Mouse (Mus musculus) thymus, adult 2 months (tissue): ENCODE results near the gene E030018B13Rik. TPM values are rescaled to one million over a fixed set of nuclear protein-coding genes. Genes with fewer than 3 reads are reported as not detected.

ENCODE experiments used
- DNase-seq: peaks from one replicate; pipeline ENCODE4 v3.0.0; 2021
- H3K27ac ChIP-seq: fragments of 200-500 bp; 2 replicates; pipeline ENCODE4 v1.5.1; 2012; ENCODE audit warnings: low read length, control low read depth; ENCODE audit not compliant: control insufficient read depth, insufficient read depth
- H3K27me3 ChIP-seq: fragments of 200-500 bp; 2 replicates; pipeline ENCODE4 v1.6.1; 2012; ENCODE audit warnings: mild to moderate bottlenecking, low read length, moderate library complexity, mixed read lengths; ENCODE audit not compliant: control insufficient read depth, insufficient read depth
- H3K36me3 ChIP-seq: fragments of 200-500 bp; 2 replicates; pipeline ENCODE4 v1.6.1; 2012; ENCODE audit warnings: mild to moderate bottlenecking, low read length, moderate library complexity; ENCODE audit not compliant: control insufficient read depth, insufficient read depth
- H3K4me1 ChIP-seq: fragments of 200-500 bp; replicated peaks from 2 replicates; pipeline ENCODE4 v1.6.1; 2012; ENCODE audit warnings: low read length; ENCODE audit not compliant: control insufficient read depth, insufficient read depth
- H3K4me3 ChIP-seq: fragments of 200-500 bp; 2 replicates; pipeline ENCODE4 v1.5.1; 2012; ENCODE audit warnings: mild to moderate bottlenecking, low read length, control low read depth, moderate library complexity; ENCODE audit not compliant: control insufficient read depth, insufficient read depth
- CTCF ChIP-seq: fragments of 200-500 bp; IDR thresholded peaks from 2 replicates; pipeline ENCODE4 v1.5.1; 2012; ENCODE audit warnings: mild to moderate bottlenecking, control low read depth, low read length, moderate library complexity, borderline replicate concordance; ENCODE audit not compliant: control insufficient read depth, poor library complexity, insufficient read depth; ENCODE audit errors: extremely low read depth
- POLR2A ChIP-seq: fragments of 200-500 bp; IDR thresholded peaks from 2 replicates; pipeline ENCODE4 v1.6.1; 2012; ENCODE audit warnings: mild to moderate bottlenecking, low read length, control low read depth, moderate library complexity; ENCODE audit not compliant: control insufficient read depth, poor library complexity, insufficient read depth; ENCODE audit errors: extremely low read depth
- whole genome bisulfite sequencing: fragments of 180-500 bp; shearing (Covaris S2); methylation state at CpG from one replicate; pipeline ENCODE4 v1.1.7; 2018; 5-methylcytosine and 5-hydroxymethylcytosine counted together
- polyA plus RNA-seq: library from polyadenylated mRNA; depleted of rRNA; stranded (reverse); fragments of >200 nt; gene quantifications from 2 replicates; pipeline ENCODE4 v1.2.3, GENCODE M21; 2012

The E030018B13Rik gene
- polyA plus RNA-seq, 1 experiment, result not detected

GRCm38 (mm10) chr7:63938914-63939396 is 22.3 kb downstream of the E030018B13Rik start, which contains the start of gene Klf13:
TSS of gene Klf13 (minus strand) at chr7:63938915.
- WGBS, result under 1% methylated on average over 48 of the region's 50 CpGs
- Histone ChIP-seq H3K27ac (peak within 1 kb of the TSS; percentile 90), H3K27me3 (no peaks in the 10 kb centered on the region), H3K4me1 (peaks cover 36% of the 10 kb centered on the region), H3K4me3 (peak within 1 kb of the TSS; percentile 79), H3K36me3 (no peaks in the 10 kb centered on the region)
- peak; percentile 97 for DNase-seq
- TF ChIP-seq CTCF (peak; percentile 28; the same call in 1 of the 2 replicates), POLR2A (peak; percentile 96)

- H3K27me3 ChIP-seq, result no peaks in the 10 kb centered on the region
- H3K27ac ChIP-seq, result peak overlapping the region; percentile 90
- under 1% methylated on average over 38 of the region's 39 CpGs for WGBS
- no peaks in the 10 kb centered on the region for H3K36me3 ChIP-seq
- peak overlapping the region; percentile 65 for H3K4me3 ChIP-seq
- peaks cover 35% of the 10 kb centered on the region for H3K4me1 ChIP-seq
- no peak for TF ChIP-seq CTCF
- peak; percentile 93 for DNase-seq
These were observed 22.8 kb downstream of the E030018B13Rik start for GRCm38 (mm10) chr7:63939397-63939951.

GRCm38 (mm10) chr7:63940321-63940720 is 23.7 kb downstream of the E030018B13Rik start:
- Histone ChIP-seq H3K4me1 (peaks cover 29% of the 10 kb centered on the region), H3K36me3 (no peaks in the 10 kb centered on the region), H3K4me3 (no peak overlapping the region), H3K27ac (peak overlapping the region; percentile 90), H3K27me3 (no peaks in the 10 kb centered on the region)
- WGBS, result 92% methylated on average over 5 of the region's 5 CpGs
- DNase-seq, result no peak
- TF ChIP-seq CTCF (no peak), POLR2A (no peak)

GRCm38 (mm10) chr7:63941050-63941449 is 24.4 kb downstream of the E030018B13Rik start:
- no peak for DNase-seq
- WGBS, result 60% methylated on average over 3 of the region's 3 CpGs
- no peaks in the 10 kb centered on the region for H3K27me3 ChIP-seq
- no peak overlapping the region for H3K4me3 ChIP-seq
- H3K4me1 ChIP-seq, result peaks cover 21% of the 10 kb centered on the region
- TF ChIP-seq POLR2A (no peak), CTCF (no peak)
- no peaks in the 10 kb centered on the region for H3K36me3 ChIP-seq
- H3K27ac ChIP-seq, result no peak overlapping the region

DNA sequence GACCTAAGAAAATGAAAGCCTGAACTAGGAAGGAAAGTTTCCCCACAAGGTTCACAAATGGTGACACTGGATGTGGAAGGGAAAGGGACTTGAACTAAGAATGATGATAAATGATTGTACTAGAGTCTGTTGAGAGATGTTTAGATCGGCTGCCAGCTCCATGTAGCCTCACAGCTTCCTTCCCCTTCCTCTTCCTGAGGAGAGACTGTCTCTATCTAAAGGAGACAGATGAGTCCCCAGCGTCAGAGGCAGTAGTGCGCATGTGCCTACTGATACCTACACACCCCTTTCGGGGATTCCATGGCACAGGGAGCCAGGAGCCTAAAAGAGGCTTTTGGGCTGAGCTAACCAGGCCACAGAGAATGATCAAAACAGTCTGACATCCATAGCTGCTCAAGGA is 24.8 kb downstream of the E030018B13Rik start:
- Histone ChIP-seq H3K4me3 (no peak overlapping the region), H3K4me1 (peaks cover 23% of the 10 kb centered on the region), H3K27me3 (no peaks in the 10 kb centered on the region), H3K36me3 (no peaks in the 10 kb centered on the region), H3K27ac (peak overlapping the region; percentile 20; the same call in 1 of the 2 replicates)
- no peak for TF ChIP-seq POLR2A
- no peak for TF ChIP-seq CTCF
- 40% methylated on average over 4 of the region's 4 CpGs for WGBS
- DNase-seq, result no peak

DNA sequence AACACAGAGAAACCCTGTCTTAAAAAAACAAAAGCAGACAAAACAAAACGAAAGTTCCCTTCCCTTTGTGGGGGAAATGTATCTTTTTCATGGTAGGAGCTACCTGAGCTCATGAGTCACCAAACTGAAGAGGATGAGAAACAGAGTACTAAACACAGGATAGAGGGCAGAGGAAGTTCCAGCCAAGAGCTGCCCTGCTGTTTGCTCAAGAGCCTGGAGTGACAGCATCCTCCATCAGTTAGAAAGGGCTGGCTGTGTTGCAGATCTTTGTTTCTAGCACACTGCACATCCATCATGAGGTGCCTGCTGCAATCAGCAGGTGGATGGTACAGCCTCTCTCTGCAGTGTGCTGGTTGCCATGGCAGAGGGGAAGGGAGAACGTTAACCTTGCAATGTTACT is 27.3 kb downstream of the E030018B13Rik start:
- no peak for TF ChIP-seq CTCF
- TF ChIP-seq POLR2A, result no peak
- 57% methylated on average over 2 of the region's 2 CpGs for WGBS
- Histone ChIP-seq H3K4me3 (no peak overlapping the region), H3K4me1 (peaks cover 37% of the 10 kb centered on the region), H3K27ac (peak overlapping the region; percentile 20; the same call in 1 of the 2 replicates), H3K27me3 (no peaks in the 10 kb centered on the region), H3K36me3 (no peaks in the 10 kb centered on the region)
- DNase-seq, result no peak
